Mouse (Mus musculus) forebrain, embryonic 11.5 days (tissue): ENCODE data around the gene Tmtc2. TPM values are rescaled to one million over a fixed set of nuclear protein-coding genes. Genes with fewer than 3 reads are reported as not detected.

Experiments
- ATAC-seq: fragments of 200-750 bp; cut with Nextera tagmentation; replicated peaks from 2 replicates; pipeline ENCODE4 v1.8.0; 2017; ENCODE audit warnings: moderate TSS enrichment; ENCODE audit not compliant: low FRiP score
- DNase-seq: peaks from one replicate; pipeline ENCODE4 v3.0.0-alpha.2; 2017; ENCODE audit warnings: low spot score
- H3K27ac ChIP-seq: fragments of 300-500 bp; sonication (generic); 2 replicates; pipeline ENCODE4 v1.5.1; 2014; ENCODE audit warnings: low read depth, low read length
- H3K27me3 ChIP-seq: fragments of 300-500 bp; sonication (generic); 2 replicates; pipeline ENCODE4 v1.6.1; 2014; ENCODE audit warnings: mild to moderate bottlenecking, low read length, mixed read lengths; ENCODE audit not compliant: control insufficient read depth, insufficient read depth
- H3K36me3 ChIP-seq: fragments of 300-500 bp; sonication (generic); 2 replicates; pipeline ENCODE4 v1.6.1; 2014; ENCODE audit warnings: mild to moderate bottlenecking, low read length, moderate library complexity, mixed read lengths; ENCODE audit not compliant: control insufficient read depth, insufficient read depth
- H3K4me1 ChIP-seq: fragments of 300-500 bp; sonication (generic); replicated peaks from 2 replicates; pipeline ENCODE4 v1.6.1; 2014; ENCODE audit warnings: low read length, mixed read lengths; ENCODE audit not compliant: control insufficient read depth, insufficient read depth
- H3K4me2 ChIP-seq: fragments of 300-500 bp; sonication (generic); 2 replicates; pipeline ENCODE4 v1.6.1; 2014; ENCODE audit warnings: low read depth, mild to moderate bottlenecking, low read length, moderate library complexity, mixed read lengths; ENCODE audit not compliant: severe bottlenecking
- H3K4me3 ChIP-seq: fragments of 300-500 bp; sonication (generic); 2 replicates; pipeline ENCODE4 v1.5.1; 2014; ENCODE audit warnings: low read depth, low read length
- H3K9ac ChIP-seq: fragments of 300-500 bp; sonication (generic); 2 replicates; pipeline ENCODE4 v1.6.1; 2014; ENCODE audit warnings: low read length
- H3K9me3 ChIP-seq: fragments of 300-500 bp; sonication (generic); 2 replicates; pipeline ENCODE4 v1.6.1; 2016; ENCODE audit warnings: low read length, mixed read lengths; ENCODE audit not compliant: control insufficient read depth
- WGBS: fragments of 180-500 bp; shearing (Covaris S2); extraction: QIAGEN DNeasy Blood & Tissue Kit; methylation state at CpG from one replicate; pipeline ENCODE4 v1.1.7; 2014; 5-methylcytosine and 5-hydroxymethylcytosine counted together
- polyA plus RNA-seq: library from polyadenylated mRNA; unstranded; fragments of >200 nt; fragmentation: Nextera tagmentation; extraction: Ambion mirVana; gene quantifications from 2 replicates; pipeline ENCODE4 v1.2.1, GENCODE M21; 2014

Gene Tmtc2
- polyA plus RNA-seq: 3.9 and 4.0 TPM in 2 replicates

- under 1% methylated on average over 61 of the region's 61 CpGs for WGBS
- Histone ChIP-seq H3K9me3 (no peaks in the 10 kb centered on the region), H3K4me2 (peak within 1 kb of the TSS; percentile 82), H3K36me3 (no peaks in the 10 kb centered on the region), H3K27me3 (peaks cover 9% of the 10 kb centered on the region; the same call in 1 of the 2 replicates), H3K4me1 (0 out of 2 replicates have a peak, but pooled peaks cover 1% of the 10 kb centered on the region), H3K9ac (peak within 1 kb of the TSS; percentile 64), H3K4me3 (peak within 1 kb of the TSS; percentile 53), H3K27ac (no peak within 1 kb of the TSS)
- ATAC-seq (peak; percentile 97), DNase-seq (peak; percentile 85)
Measured at GRCm38 (mm10) chr10:105573908-105574694, at the start of gene Tmtc2. Gene Tmtc2 (minus strand): TSS chr10:105574451.

- no peak overlapping the region for H3K9ac ChIP-seq
- WGBS: 89% methylated on average over 3 of the region's 3 CpGs
Measured at GRCm38 (mm10) chr10:105612117-105612516, 37.9 kb upstream of the Tmtc2 start.

GRCm38 (mm10) chr10:105598826-105599225 is 24.6 kb upstream of the Tmtc2 start:
- no peak overlapping the region for H3K9ac ChIP-seq
- H3K9me3 ChIP-seq: no peaks in the 10 kb centered on the region
- ATAC-seq: no peak
- WGBS: 90% methylated on average over 8 of the region's 8 CpGs
- no peak overlapping the region for H3K4me3 ChIP-seq
- no peaks in the 10 kb centered on the region for H3K36me3 ChIP-seq
- H3K4me1 ChIP-seq: no peaks in the 10 kb centered on the region
- no peak overlapping the region for H3K4me2 ChIP-seq
- no peak overlapping the region for H3K27ac ChIP-seq
- DNase-seq: no peak
- no peaks in the 10 kb centered on the region for H3K27me3 ChIP-seq

More at GRCm38 (mm10) chr10:105612117-105612516, 37.9 kb upstream of the Tmtc2 start:
- DNase-seq (no peak), ATAC-seq (no peak)
- H3K4me2 ChIP-seq: no peak overlapping the region
- no peaks in the 10 kb centered on the region for H3K27me3 ChIP-seq
- H3K9me3 ChIP-seq: no peaks in the 10 kb centered on the region
- H3K36me3 ChIP-seq: no peaks in the 10 kb centered on the region
- H3K27ac ChIP-seq: no peak overlapping the region
- H3K4me3 ChIP-seq: no peak overlapping the region
- H3K4me1 ChIP-seq: no peaks in the 10 kb centered on the region

- no peaks in the 10 kb centered on the region for H3K4me1 ChIP-seq
- no peak for DNase-seq
- no peak overlapping the region for H3K27ac ChIP-seq
- 82% methylated on average over 3 of the region's 3 CpGs for WGBS
- ATAC-seq: no peak
- H3K4me2 ChIP-seq: no peak overlapping the region
- no peaks in the 10 kb centered on the region for H3K27me3 ChIP-seq
- H3K9me3 ChIP-seq: no peaks in the 10 kb centered on the region
- H3K36me3 ChIP-seq: no peaks in the 10 kb centered on the region
- H3K4me3 ChIP-seq: no peak overlapping the region
- H3K9ac ChIP-seq: no peak overlapping the region
Measured at GRCm38 (mm10) chr10:105597226-105597625, 23.0 kb upstream of the Tmtc2 start.

GRCm38 (mm10) chr10:105595480-105596102 is 21.3 kb upstream of the Tmtc2 start:
- no peaks in the 10 kb centered on the region for H3K9me3 ChIP-seq
- WGBS: 87% methylated on average over 7 of the region's 7 CpGs
- H3K4me3 ChIP-seq: no peak overlapping the region
- no peaks in the 10 kb centered on the region for H3K27me3 ChIP-seq
- DNase-seq (no peak), ATAC-seq (no peak)
- H3K4me1 ChIP-seq: no peaks in the 10 kb centered on the region
- H3K9ac ChIP-seq: no peak overlapping the region
- H3K27ac ChIP-seq: no peak overlapping the region
- no peak overlapping the region for H3K4me2 ChIP-seq
- H3K36me3 ChIP-seq: no peaks in the 10 kb centered on the region

- no peak overlapping the region for H3K4me2 ChIP-seq
- no peak overlapping the region for H3K27ac ChIP-seq
- ATAC-seq: no peak
- H3K27me3 ChIP-seq: no peaks in the 10 kb centered on the region
- DNase-seq: no peak
- no peak overlapping the region for H3K4me3 ChIP-seq
- no peak overlapping the region for H3K9ac ChIP-seq
- no peaks in the 10 kb centered on the region for H3K4me1 ChIP-seq
- no peaks in the 10 kb centered on the region for H3K9me3 ChIP-seq
- H3K36me3 ChIP-seq: no peaks in the 10 kb centered on the region
Measured at GRCm38 (mm10) chr10:105588141-105588540, 13.9 kb upstream of the Tmtc2 start.

GRCm38 (mm10) chr10:105579318-105579717 is 5.1 kb upstream of the Tmtc2 start:
- no peaks in the 10 kb centered on the region for H3K4me1 ChIP-seq
- 63% methylated on average over 2 of the region's 2 CpGs for WGBS
- DNase-seq (no peak), ATAC-seq (no peak)
- H3K9me3 ChIP-seq: no peaks in the 10 kb centered on the region
- no peak overlapping the region for H3K27ac ChIP-seq
- H3K4me2 ChIP-seq: no peak overlapping the region
- H3K4me3 ChIP-seq: no peak overlapping the region
- no peaks in the 10 kb centered on the region for H3K36me3 ChIP-seq
- H3K9ac ChIP-seq: no peak overlapping the region
- H3K27me3 ChIP-seq: no peaks in the 10 kb centered on the region

- Histone ChIP-seq H3K9ac (no peak overlapping the region), H3K36me3 (no peaks in the 10 kb centered on the region), H3K27me3 (no peaks in the 10 kb centered on the region), H3K9me3 (no peaks in the 10 kb centered on the region), H3K4me2 (no peak overlapping the region), H3K4me1 (no peaks in the 10 kb centered on the region), H3K27ac (no peak overlapping the region), H3K4me3 (no peak overlapping the region)
- WGBS: 73% methylated on average over 8 of the region's 8 CpGs
- no peak for ATAC-seq
- no peak for DNase-seq
Measured at GRCm38 (mm10) chr10:105578291-105578845, 4.1 kb upstream of the Tmtc2 start.
